In the genomic region with DNA sequence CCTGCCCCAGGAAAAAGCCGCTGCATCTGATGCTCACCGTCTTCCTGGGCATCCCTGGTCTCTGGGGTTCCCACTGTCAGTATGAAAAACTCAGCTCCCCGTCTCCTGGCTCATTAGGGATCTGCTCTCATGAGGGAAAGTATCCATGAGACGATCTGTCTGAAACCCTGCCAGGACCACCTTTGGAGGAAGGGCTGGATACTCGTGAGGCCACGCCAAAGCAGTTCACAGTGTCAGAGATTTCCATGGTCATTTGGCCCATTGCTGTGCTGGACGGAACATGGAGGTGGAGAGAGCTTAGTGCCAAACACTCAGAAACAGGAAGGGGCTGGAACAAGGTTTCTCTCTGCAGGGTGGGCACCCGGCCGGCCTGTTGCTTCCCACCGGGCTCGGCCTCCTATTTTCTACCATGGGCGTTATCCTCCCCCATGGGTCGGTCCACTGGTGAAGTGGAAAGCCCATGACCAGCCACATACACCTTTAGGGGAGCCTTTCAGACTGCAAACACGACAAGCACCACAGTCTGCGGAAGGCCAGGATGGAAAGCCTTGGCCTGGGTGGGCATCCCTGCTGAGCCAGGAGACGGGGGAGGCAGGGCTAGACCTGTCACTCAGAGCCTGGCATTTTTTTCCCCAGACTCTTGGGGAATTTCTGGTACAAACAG, we compare ENCODE assay signal across 25 mouse cellular contexts. TPM values are rescaled to one million over a fixed set of nuclear protein-coding genes. Genes with fewer than 3 reads are reported as not detected.
DNase-seq lines count a peak whose midpoint lies in the region; ATAC-seq lines count a peak whose summit lies in the region.
"Had no signal": no experiment of that assay in that cellular context is flagged by ENCODE, and none has a peak within 500 bp of the region (broad histone marks: within the 10 kb centered on the region; RNA-seq: fewer than 3 reads in every experiment).

No protein-coding gene starts in this region.

- no peaks in the 10 kb centered on the region for H3K27me3 ChIP-seq in forebrain, embryonic 13.5 days
- H3K27me3 ChIP-seq in forebrain, embryonic 12.5 days, result no peaks in the 10 kb centered on the region
- H3K27me3 ChIP-seq: embryonic facial prominence, embryonic 15.5 days; hindbrain, embryonic 13.5 days had no signal

- H3K27ac ChIP-seq in forebrain, embryonic 13.5 days, result peak overlapping the region; percentile 40; the same call in 1 of the 2 replicates
- H3K27ac ChIP-seq in forebrain, embryonic 12.5 days, result no peak overlapping the region
- H3K27ac ChIP-seq: embryonic facial prominence, embryonic 15.5 days; heart, adult 2 months; heart, embryonic 15.5 days; hindbrain, embryonic 13.5 days; hindbrain, postnatal 0 days had no signal

- 84% methylated on average over 16 of the region's 16 CpGs for WGBS in forebrain, embryonic 13.5 days
- 89% methylated on average over 16 of the region's 16 CpGs for WGBS in forebrain, embryonic 12.5 days

- H3K4me3 ChIP-seq in forebrain, embryonic 13.5 days, result no peak overlapping the region
- H3K4me3 ChIP-seq in forebrain, embryonic 12.5 days (replicated peaks), result no peak overlapping the region
- H3K4me3 ChIP-seq: embryonic facial prominence, embryonic 15.5 days; erythroblast, embryonic 14.5 days; heart, adult 2 months; heart, embryonic 15.5 days; hindbrain, embryonic 13.5 days had no signal

- peaks cover 89% of the 10 kb centered on the region for H3K36me3 ChIP-seq in forebrain, embryonic 13.5 days (ENCODE audit: poor library complexity, severe bottlenecking)
- H3K36me3 ChIP-seq in forebrain, embryonic 12.5 days (replicated peaks), result peaks cover 70% of the 10 kb centered on the region
- H3K36me3 ChIP-seq: embryonic facial prominence, embryonic 15.5 days; G1E; heart, embryonic 15.5 days had no signal

- H3K4me1 ChIP-seq in forebrain, embryonic 13.5 days, result no peaks in the 10 kb centered on the region
- no peaks in the 10 kb centered on the region for H3K4me1 ChIP-seq in forebrain, embryonic 12.5 days

- no peaks in the 10 kb centered on the region for H3K9me3 ChIP-seq in forebrain, embryonic 13.5 days (replicated peaks)
- H3K9me3 ChIP-seq in forebrain, embryonic 12.5 days, result no peaks in the 10 kb centered on the region
- H3K9me3 ChIP-seq: embryonic facial prominence, embryonic 15.5 days; G1E; heart, embryonic 15.5 days; hindbrain, embryonic 13.5 days had no signal

- ATAC-seq in forebrain, embryonic 13.5 days, result no peak
- no peak for ATAC-seq in forebrain, embryonic 12.5 days (ENCODE audit: low FRiP score)
- no peak for ATAC-seq in erythroid progenitor cell, adult 5-6 weeks (replicated peaks; ENCODE audit: low FRiP score, poor library complexity, severe bottlenecking)
- ATAC-seq: CD4-positive, CD25-positive, alpha-beta regulatory T cell, adult 4 months; forebrain, embryonic 16.5 days had no signal

- no peak overlapping the region; the same call in 1 of the 2 replicates for H3K9ac ChIP-seq in forebrain, embryonic 13.5 days
- H3K9ac ChIP-seq in forebrain, embryonic 12.5 days, result no peak overlapping the region
- H3K9ac ChIP-seq: embryonic facial prominence, embryonic 15.5 days; heart, embryonic 15.5 days; hindbrain, embryonic 13.5 days had no signal

- DNase-seq in cerebellum, adult 11 months, result peak; percentile 47
- no peak for DNase-seq in cerebellum, adult 8-10 months
- peak; percentile 67 for DNase-seq in cerebellum, adult 9-10 months
- peak; percentile 62 to 76 for DNase-seq in cerebellum, postnatal 25 days
- no peak for DNase-seq in urinary bladder, postnatal 4 days (ENCODE audit: low spot score in 2 of 2)
- DNase-seq: adrenal gland, postnatal 14 days; B cell, adult 2 months; embryo, embryonic 11 days; gastrocnemius, postnatal 14 days; heart, adult 2 months; heart, postnatal 14 days; kidney, adult 11 months; kidney, adult 9 months had no signal

- H3K4me2 ChIP-seq in forebrain, embryonic 13.5 days, result no peak overlapping the region
- no peak overlapping the region for H3K4me2 ChIP-seq in forebrain, embryonic 12.5 days
- H3K4me2 ChIP-seq: embryonic facial prominence, embryonic 15.5 days; heart, embryonic 11.5 days; heart, embryonic 15.5 days; hindbrain, embryonic 13.5 days had no signal

RNA-seq across cellular contexts. Expression of a gene that starts 14.3 kb away (rescaled TPM):
- polyA plus RNA-seq in forebrain, embryonic 13.5 days (2015; fragmentation: Nextera tagmentation; extraction: Ambion mirVana), result 80.3 and 99.0 TPM in 2 replicates
- polyA plus RNA-seq in forebrain, embryonic 12.5 days (2016; fragmentation: Nextera tagmentation; extraction: Ambion mirVana), result 90.2 and 110 TPM in 2 replicates
- total RNA-seq in erythroid progenitor cell, adult 5-6 weeks (2015; ENCODE audit: low replicate concordance), result 1.3 TPM in 1 of 2 replicates, not detected in the other
- total RNA-seq in erythroid progenitor cell, adult 5-6 weeks (2017; ENCODE audit: low replicate concordance), result 1.2 and 1.7 TPM in 2 replicates
- polyA plus RNA-seq: G1E had no signal

Comparison
In these comparisons a context has a peak if more than half of its experiments do, and no peak if none do; other contexts are left out.
1. DNase-seq: peak in cerebellum, adult 11 months (single experiment), cerebellum, adult 9-10 months (single experiment) and cerebellum, postnatal 25 days (2 of 2); none in cerebellum, adult 8-10 months (single experiment) and urinary bladder, postnatal 4 days (0 of 2).